ENCODE assay signal across 8 mouse cellular contexts in the genomic region with DNA sequence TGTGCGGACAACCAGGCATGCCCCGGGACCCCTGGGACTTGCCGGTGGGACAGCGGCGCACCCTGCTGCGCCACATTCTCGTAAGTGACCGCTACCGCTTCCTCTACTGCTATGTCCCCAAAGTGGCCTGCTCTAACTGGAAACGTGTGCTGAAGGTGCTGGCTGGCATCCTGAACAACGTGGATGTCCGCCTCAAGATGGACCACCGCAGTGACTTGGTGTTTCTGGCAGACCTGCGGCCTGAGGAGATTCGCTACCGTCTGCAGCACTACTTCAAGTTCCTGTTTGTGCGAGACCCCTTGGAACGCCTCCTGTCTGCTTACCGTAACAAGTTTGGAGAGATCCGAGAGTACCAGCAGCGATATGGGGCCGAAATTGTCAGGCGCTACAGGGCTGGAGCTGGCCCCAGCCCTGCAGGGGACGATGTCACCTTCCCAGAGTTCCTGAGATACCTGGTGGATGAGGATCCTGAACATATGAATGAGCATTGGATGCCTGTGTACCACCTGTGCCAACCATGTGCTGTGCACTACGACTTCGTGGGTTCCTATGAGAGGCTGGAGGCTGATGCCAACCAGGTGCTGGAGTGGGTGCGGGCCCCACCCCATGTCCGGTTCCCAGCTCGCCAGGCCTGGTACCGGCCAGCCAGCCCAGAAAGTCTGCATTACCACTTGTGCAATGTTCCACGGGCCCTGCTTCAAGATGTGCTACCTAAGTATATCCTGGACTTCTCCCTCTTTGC. TPM values are rescaled to one million over a fixed set of nuclear protein-coding genes. Genes with fewer than 3 reads are reported as not detected.
A peak's percentile ranks its signal among the peaks of the same experiment; 100 is the strongest.
DNase-seq lines count a peak whose midpoint lies in the region; ATAC-seq and TF ChIP-seq lines count a peak whose summit lies in the region.

No protein-coding gene starts in this region.

- WGBS in kidney, postnatal 0 days, result 28% methylated on average over 31 of the region's 31 CpGs
- WGBS in embryonic facial prominence, embryonic 13.5 days, result 24% methylated on average over 31 of the region's 31 CpGs
- WGBS in intestine, embryonic 15.5 days, result 32% methylated on average over 31 of the region's 31 CpGs

- peak overlapping the region; percentile 54 for H3K27ac ChIP-seq in kidney, postnatal 0 days
- peak overlapping the region; percentile 72 for H3K27ac ChIP-seq in embryonic facial prominence, embryonic 13.5 days
- peak overlapping the region; percentile 67 for H3K27ac ChIP-seq in intestine, embryonic 15.5 days

- H3K27me3 ChIP-seq in kidney, postnatal 0 days (ENCODE audit: insufficient read depth, low read length), result no peaks in the 10 kb centered on the region
- no peaks in the 10 kb centered on the region for H3K27me3 ChIP-seq in embryonic facial prominence, embryonic 13.5 days
- no peaks in the 10 kb centered on the region for H3K27me3 ChIP-seq in intestine, embryonic 15.5 days (replicated peaks)

- H3K9ac ChIP-seq in kidney, postnatal 0 days (ENCODE audit: low read depth, low read length), result peak overlapping the region; percentile 88
- H3K9ac ChIP-seq in embryonic facial prominence, embryonic 13.5 days, result peak overlapping the region; percentile 91
- H3K9ac ChIP-seq in intestine, embryonic 15.5 days, result peak overlapping the region; percentile 79

- no peak for TF ChIP-seq CTCF in kidney, postnatal 0 days (IDR thresholded peaks at IDR 0.05; ENCODE audit: low read depth)

- peaks cover 6% of the 10 kb centered on the region for H3K4me1 ChIP-seq in kidney, postnatal 0 days (replicated peaks; ENCODE audit: insufficient read depth, low read length)
- H3K4me1 ChIP-seq in embryonic facial prominence, embryonic 13.5 days, result peaks cover 27% of the 10 kb centered on the region
- H3K4me1 ChIP-seq in intestine, embryonic 15.5 days (replicated peaks), result peaks cover 23% of the 10 kb centered on the region

- no peaks in the 10 kb centered on the region for H3K9me3 ChIP-seq in kidney, postnatal 0 days (replicated peaks; ENCODE audit: low read length)
- no peaks in the 10 kb centered on the region for H3K9me3 ChIP-seq in embryonic facial prominence, embryonic 13.5 days
- no peaks in the 10 kb centered on the region for H3K9me3 ChIP-seq in intestine, embryonic 15.5 days

- no peak for ATAC-seq in kidney, postnatal 0 days (replicated peaks; ENCODE audit: low FRiP score, low read depth)
- ATAC-seq in embryonic facial prominence, embryonic 13.5 days (ENCODE audit: insufficient number of reproducible peaks, insufficient read depth, low FRiP score, low TSS enrichment, low read depth), result no peak
- ATAC-seq in intestine, embryonic 15.5 days, result no peak
- ATAC-seq in monocyte, adult 5-6 weeks (replicated peaks; ENCODE audit: insufficient number of reproducible peaks, low FRiP score, low TSS enrichment, poor library complexity, severe bottlenecking), result 0 out of 2 replicates have a peak, but pooled peaks have one; percentile 32

- peak overlapping the region; percentile 75 for H3K4me3 ChIP-seq in kidney, postnatal 0 days (replicated peaks; ENCODE audit: low read depth, low read length)
- H3K4me3 ChIP-seq in embryonic facial prominence, embryonic 13.5 days, result peak overlapping the region; percentile 81
- H3K4me3 ChIP-seq in intestine, embryonic 15.5 days (replicated peaks), result peak overlapping the region; percentile 77

- H3K36me3 ChIP-seq in kidney, postnatal 0 days (ENCODE audit: insufficient read depth, low read length), result 0 out of 2 replicates have a peak, but pooled peaks cover 9% of the 10 kb centered on the region
- H3K36me3 ChIP-seq in embryonic facial prominence, embryonic 13.5 days, result peaks cover 15% of the 10 kb centered on the region
- H3K36me3 ChIP-seq in intestine, embryonic 15.5 days, result peaks cover 7% of the 10 kb centered on the region

- peak overlapping the region; percentile 94 for H3K4me2 ChIP-seq in kidney, postnatal 0 days (ENCODE audit: low read length)
- H3K4me2 ChIP-seq in embryonic facial prominence, embryonic 13.5 days, result peak overlapping the region; percentile 89
- peak overlapping the region; percentile 79 for H3K4me2 ChIP-seq in intestine, embryonic 15.5 days (replicated peaks)

- peak; percentile 48 for DNase-seq in kidney, postnatal 0 days (ENCODE audit: low spot score)
- no peak for DNase-seq in kidney, postnatal 4 days
- no peak for DNase-seq in adrenal gland, postnatal 25 days
- no peak for DNase-seq in left cerebral cortex, adult 8-10 months (ENCODE audit: low spot score in 2 of 2)
- DNase-seq in cerebellum, adult 11 months, result no peak

RNA-seq across cellular contexts. Expression of gene Chst14, which starts 0.9 kb away (rescaled TPM):
- 23.9 and 25.1 TPM in 2 replicates for polyA plus RNA-seq in kidney, postnatal 0 days (2015; fragmentation: Nextera tagmentation; extraction: Ambion mirVana)
- polyA plus RNA-seq in embryonic facial prominence, embryonic 13.5 days (2015; fragmentation: Nextera tagmentation; extraction: Ambion mirVana), result 48.8 and 54.9 TPM in 2 replicates
- 21.0 and 21.3 TPM in 2 replicates for polyA plus RNA-seq in intestine, embryonic 15.5 days (2015; fragmentation: Nextera tagmentation; extraction: Ambion mirVana)
- 2.7 to 4.7 TPM in 2 of 3 replicates, not detected in the other for total RNA-seq in monocyte, adult 5-6 weeks (2017)
- total RNA-seq in adrenal gland, postnatal 25 days (2021), result 12.6 and 19.1 TPM in 2 replicates
- 1 to 10 TPM; 2.6 to 4.1 (median 3.3) TPM for total RNA-seq in left cerebral cortex, adult 8-10 months (2022)

RNA-seq across cellular contexts. Expression of gene Bahd1, which starts 27.0 kb away (rescaled TPM):
- polyA plus RNA-seq in kidney, postnatal 0 days (2015; fragmentation: Nextera tagmentation; extraction: Ambion mirVana), result 3.3 TPM in 2 replicates
- polyA plus RNA-seq in embryonic facial prominence, embryonic 13.5 days (2015; fragmentation: Nextera tagmentation; extraction: Ambion mirVana), result 4.0 and 4.1 TPM in 2 replicates
- polyA plus RNA-seq in intestine, embryonic 15.5 days (2015; fragmentation: Nextera tagmentation; extraction: Ambion mirVana), result 5.1 and 5.4 TPM in 2 replicates
- 5.6 to 11.9 TPM (median 9.6 TPM) in 3 replicates for total RNA-seq in monocyte, adult 5-6 weeks (2017)
- 42.6 and 54.4 TPM in 2 replicates for total RNA-seq in adrenal gland, postnatal 25 days (2021)
- 10 to 100 TPM; 41.8 to 49.3 (median 42.6) TPM for total RNA-seq in left cerebral cortex, adult 8-10 months (2022)
